In genomic region chr8:105938306-105938669, GRCm38 (mm10) we compare ENCODE assay signal across 8 mouse cellular contexts. TPM values are rescaled to one million over a fixed set of nuclear protein-coding genes. Genes with fewer than 3 reads are reported as not detected.
DNase-seq lines count a peak whose midpoint lies in the region; ATAC-seq lines count a peak whose summit lies in the region.

Psmb10 (minus strand) TSS chr8:105938444.

- no peaks in the 10 kb centered on the region for H3K9me3 ChIP-seq in forebrain, embryonic 16.5 days (ENCODE audit: control insufficient read depth, low read length)
- H3K9me3 ChIP-seq in hindbrain, embryonic 14.5 days (ENCODE audit: control insufficient read depth, low read length), result no peaks in the 10 kb centered on the region
- no peaks in the 10 kb centered on the region for H3K9me3 ChIP-seq in limb, embryonic 10.5 days (replicated peaks)
- no peaks in the 10 kb centered on the region for H3K9me3 ChIP-seq in midbrain, embryonic 14.5 days (ENCODE audit: control insufficient read depth, low read length)

- ATAC-seq in forebrain, embryonic 16.5 days, result no peak
- ATAC-seq in hindbrain, embryonic 14.5 days (ENCODE audit: low FRiP score), result no peak
- no peak for ATAC-seq in midbrain, embryonic 14.5 days (ENCODE audit: low FRiP score, low TSS enrichment)

- WGBS in forebrain, embryonic 16.5 days, result 38% methylated on average over 4 of the region's 4 CpGs
- WGBS in hindbrain, embryonic 14.5 days, result 47% methylated on average over 4 of the region's 4 CpGs
- WGBS in limb, embryonic 10.5 days, result 37% methylated on average over 4 of the region's 4 CpGs
- 38% methylated on average over 4 of the region's 4 CpGs for WGBS in midbrain, embryonic 14.5 days

- peaks cover 11% of the 10 kb centered on the region for H3K4me1 ChIP-seq in forebrain, embryonic 16.5 days (replicated peaks; ENCODE audit: control insufficient read depth, insufficient read depth, low read length)
- peaks cover 18% of the 10 kb centered on the region for H3K4me1 ChIP-seq in hindbrain, embryonic 14.5 days (replicated peaks; ENCODE audit: control insufficient read depth, insufficient read depth, low read length)
- peaks cover 33% of the 10 kb centered on the region for H3K4me1 ChIP-seq in limb, embryonic 10.5 days
- peaks cover 15% of the 10 kb centered on the region for H3K4me1 ChIP-seq in midbrain, embryonic 14.5 days (ENCODE audit: control insufficient read depth, insufficient read depth, low read length)

- H3K4me3 ChIP-seq in forebrain, embryonic 16.5 days (replicated peaks; ENCODE audit: low read length), result peak within 1 kb of the TSS; percentile 68
- peak within 1 kb of the TSS; percentile 68 for H3K4me3 ChIP-seq in hindbrain, embryonic 14.5 days (replicated peaks; ENCODE audit: low read length)
- H3K4me3 ChIP-seq in limb, embryonic 10.5 days, result peak within 1 kb of the TSS; percentile 83
- peak within 1 kb of the TSS; percentile 46 for H3K4me3 ChIP-seq in midbrain, embryonic 14.5 days (replicated peaks; ENCODE audit: low read depth, low read length)

- H3K27ac ChIP-seq in forebrain, embryonic 16.5 days (ENCODE audit: low read length), result peak within 1 kb of the TSS; percentile 82
- peak within 1 kb of the TSS; percentile 96 for H3K27ac ChIP-seq in hindbrain, embryonic 14.5 days
- H3K27ac ChIP-seq in limb, embryonic 10.5 days, result peak within 1 kb of the TSS; percentile 89
- peak within 1 kb of the TSS; percentile 83 for H3K27ac ChIP-seq in midbrain, embryonic 14.5 days (replicated peaks; ENCODE audit: low read depth, low read length)

- H3K9ac ChIP-seq in forebrain, embryonic 16.5 days (replicated peaks; ENCODE audit: low read depth, low read length), result peak within 1 kb of the TSS; percentile 91
- peak within 1 kb of the TSS; percentile 92 for H3K9ac ChIP-seq in hindbrain, embryonic 14.5 days
- peak within 1 kb of the TSS; percentile 81 for H3K9ac ChIP-seq in midbrain, embryonic 14.5 days (replicated peaks; ENCODE audit: low read length)

- no peaks in the 10 kb centered on the region for H3K27me3 ChIP-seq in forebrain, embryonic 16.5 days (replicated peaks; ENCODE audit: control insufficient read depth, insufficient read depth, low read length)
- H3K27me3 ChIP-seq in hindbrain, embryonic 14.5 days (ENCODE audit: control insufficient read depth, insufficient read depth, low read length), result no peaks in the 10 kb centered on the region
- H3K27me3 ChIP-seq in limb, embryonic 10.5 days (ENCODE audit: low read depth, poor library complexity, severe bottlenecking), result no peaks in the 10 kb centered on the region
- no peaks in the 10 kb centered on the region for H3K27me3 ChIP-seq in midbrain, embryonic 14.5 days (ENCODE audit: control insufficient read depth, insufficient read depth, low read length)

- peak; percentile 58 for DNase-seq in embryo, embryonic 10 days (ENCODE audit: low spot score)
- no peak for DNase-seq in embryo, embryonic 9.5 days (ENCODE audit: extremely low spot score)
- DNase-seq in adrenal gland, adult 2 months, result peak; percentile 75
- no peak for DNase-seq in hindbrain, embryonic 14.5 days (ENCODE audit: low spot score)
- DNase-seq in limb, embryonic 10.5 days (ENCODE audit: low spot score), result peak; percentile 43
- DNase-seq in midbrain, embryonic 14.5 days, result no peak
- no peak for DNase-seq in right cerebral cortex, adult 18-20 months

- H3K4me2 ChIP-seq in forebrain, embryonic 16.5 days (ENCODE audit: low read length), result peak within 1 kb of the TSS; percentile 99
- peak within 1 kb of the TSS; percentile 68 for H3K4me2 ChIP-seq in hindbrain, embryonic 14.5 days (replicated peaks)
- H3K4me2 ChIP-seq in midbrain, embryonic 14.5 days (ENCODE audit: low read length), result peak within 1 kb of the TSS; percentile 84

- H3K36me3 ChIP-seq in forebrain, embryonic 16.5 days (ENCODE audit: control insufficient read depth, insufficient read depth), result no peaks in the 10 kb centered on the region
- no peaks in the 10 kb centered on the region for H3K36me3 ChIP-seq in hindbrain, embryonic 14.5 days (replicated peaks; ENCODE audit: control insufficient read depth, insufficient read depth)
- H3K36me3 ChIP-seq in limb, embryonic 10.5 days, result peaks cover 34% of the 10 kb centered on the region
- no peaks in the 10 kb centered on the region for H3K36me3 ChIP-seq in midbrain, embryonic 14.5 days (ENCODE audit: control insufficient read depth, insufficient read depth, low read length)

RNA-seq across cellular contexts. Expression of gene Psmb10, which starts in this region (rescaled TPM):
- total RNA-seq in adrenal gland, adult 2 months (2021), result 10 to 100 TPM; 77.0 to 79.0 TPM
- 156 and 174 TPM in 2 replicates for polyA plus RNA-seq in adrenal gland, adult 2 months (2012; rRNA removed)
- polyA plus RNA-seq in forebrain, embryonic 16.5 days (2015; fragmentation: Nextera tagmentation; extraction: Ambion mirVana), result 30.5 and 44.8 TPM in 2 replicates
- polyA plus RNA-seq in hindbrain, embryonic 14.5 days (2014; fragmentation: Nextera tagmentation; extraction: Ambion mirVana), result 70.1 and 79.8 TPM in 2 replicates
- 28.9 and 40.3 TPM in 2 replicates for polyA plus RNA-seq in limb, embryonic 10.5 days (2016; fragmentation: Nextera tagmentation; extraction: Ambion mirVana)
- 50.7 and 67.8 TPM in 2 replicates for polyA plus RNA-seq in midbrain, embryonic 14.5 days (2014; fragmentation: Nextera tagmentation; extraction: Ambion mirVana)

Comparison
In these comparisons a context has a peak if more than half of its experiments do, and no peak if none do; other contexts are left out.
1. DNase-seq: peak in embryo, embryonic 10 days (single experiment), adrenal gland, adult 2 months (single experiment) and limb, embryonic 10.5 days (single experiment); none in embryo, embryonic 9.5 days (single experiment), hindbrain, embryonic 14.5 days (single experiment), midbrain, embryonic 14.5 days (single experiment) and right cerebral cortex, adult 18-20 months (single experiment).
2. Peak in every context shown above with its lines, with median percentiles within 50 percentile points of each other: H3K27ac ChIP-seq, H3K4me2 ChIP-seq, H3K4me3 ChIP-seq and H3K9ac ChIP-seq.